Mouse (Mus musculus) ES-E14 (cell line): ENCODE results near the gene Syngr4.

Experiments used
- CHD2 ChIP-seq: IDR thresholded peaks from 2 replicates; pipeline ENCODE4 v1.6.1; 2014; ENCODE audit warnings: mild to moderate bottlenecking, low read depth, low read length, inconsistent platforms
- HCFC1 ChIP-seq: IDR thresholded peaks from 2 replicates; pipeline ENCODE4 v1.6.1; 2012; ENCODE audit warnings: low read length, inconsistent platforms, borderline replicate concordance; ENCODE audit not compliant: insufficient read depth
- MAFK ChIP-seq: IDR thresholded peaks from 2 replicates; pipeline ENCODE4 v1.6.1; 2014; ENCODE audit warnings: mild to moderate bottlenecking, low read depth, low read length, inconsistent platforms; ENCODE audit not compliant: insufficient read depth
- ZC3H11A ChIP-seq: IDR thresholded peaks from 2 replicates; pipeline ENCODE4 v1.6.1; 2012; ENCODE audit warnings: low read depth, mild to moderate bottlenecking, inconsistent platforms, low read length, borderline replicate concordance
- ZNF384 ChIP-seq: IDR thresholded peaks from 2 replicates; pipeline ENCODE4 v1.6.1; 2012; ENCODE audit warnings: low read depth, low read length, inconsistent platforms

GRCm38 (mm10) chr7:45842950-45843744 lies 53.4 kb downstream of the Syngr4 start:
- no peak for TF ChIP-seq CHD2
- no peak for TF ChIP-seq ZC3H11A
- no peak for TF ChIP-seq MAFK
- TF ChIP-seq ZNF384 = no peak
- TF ChIP-seq HCFC1 = no peak
